Mouse (Mus musculus) adrenal gland, postnatal 14 days (tissue): ENCODE data around the gene Panx1. TPM values are rescaled to one million over a fixed set of nuclear protein-coding genes. Genes with fewer than 3 reads are reported as not detected.

Experiments used
- DNase-seq: peaks from one replicate; pipeline ENCODE4 v3.0.0; 2021; ENCODE audit warnings: mixed read lengths
- total RNA-seq: library from RNA; stranded (reverse); gene quantifications from 2 replicates; pipeline ENCODE4 v1.2.3, GENCODE M21; 2021

Panx1 gene
- total RNA-seq, 1 experiment from 2014 or later: 9.4 TPM

DNA sequence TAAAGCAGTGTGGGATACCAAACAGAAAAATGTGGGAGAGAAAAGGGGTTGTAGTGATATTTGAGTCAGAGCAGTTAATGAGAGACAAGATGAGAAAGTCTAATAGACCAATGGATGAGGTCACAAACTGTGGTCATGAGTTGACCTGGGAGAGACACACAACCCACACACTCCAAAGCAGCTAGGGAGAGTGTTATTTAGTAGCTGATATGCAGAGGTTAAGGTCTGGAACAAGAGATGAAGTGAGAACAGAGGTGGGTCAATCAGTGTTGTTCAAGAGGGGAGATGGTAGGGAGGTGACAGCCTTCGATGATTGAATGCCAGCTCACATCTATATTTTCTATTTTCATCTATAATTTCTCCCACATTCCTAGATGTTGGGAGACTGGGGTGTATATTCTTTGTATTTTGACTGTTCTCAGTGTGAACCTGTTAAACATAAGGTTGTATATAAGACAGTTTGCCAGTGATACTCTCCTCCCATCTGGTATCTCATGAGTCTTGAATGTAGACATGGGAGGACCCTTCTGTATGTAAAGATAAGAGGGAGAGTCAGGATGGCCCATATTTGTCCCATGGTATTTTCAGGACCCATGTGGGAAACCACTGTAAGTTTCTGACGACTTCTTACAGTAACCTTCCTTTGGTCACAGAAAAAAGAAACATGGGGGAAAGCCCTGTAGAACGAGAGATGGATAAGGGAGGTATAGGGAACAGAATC, 74.3 kb downstream of the Panx1 start:
- no peak for DNase-seq

DNA sequence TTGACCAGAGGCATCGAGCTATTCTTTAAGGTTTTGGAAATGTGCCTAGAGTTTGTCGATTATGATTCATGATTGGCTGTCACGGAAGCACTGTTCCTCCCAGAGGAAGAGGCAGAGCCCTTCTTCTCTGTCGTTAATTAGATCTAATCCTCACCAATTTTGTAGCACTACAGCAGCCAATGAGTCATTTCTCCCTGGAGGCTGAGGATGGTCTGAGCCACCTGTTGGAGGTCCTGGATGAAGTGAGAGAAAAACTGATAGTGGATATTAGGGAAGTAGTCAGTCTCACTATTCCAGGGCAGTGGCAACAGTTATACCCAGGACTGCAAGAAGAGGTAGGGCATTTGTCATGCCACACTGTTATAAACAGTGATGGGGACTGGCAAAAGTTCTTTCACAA, 75.1 kb downstream of the Panx1 start:
- no peak for DNase-seq

DNA sequence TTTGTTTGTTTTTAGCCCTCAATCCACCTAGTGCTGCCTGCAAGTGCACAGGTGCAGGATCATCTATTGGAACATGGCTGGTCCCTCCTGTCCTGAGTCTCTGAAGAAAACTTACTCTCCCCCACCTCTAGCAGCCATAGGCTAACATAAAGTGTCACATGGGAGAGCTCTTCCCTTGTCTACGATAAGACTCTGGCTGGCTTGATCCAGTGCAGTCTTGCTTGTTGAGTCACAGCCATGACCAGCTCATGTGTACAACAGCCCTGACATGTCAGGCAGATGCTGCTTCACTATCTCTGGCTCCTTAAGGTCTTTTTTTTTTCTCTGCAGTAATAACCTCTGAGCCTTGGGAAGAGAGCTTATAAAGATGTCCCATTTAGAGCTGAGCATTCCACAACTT, 77.7 kb downstream of the Panx1 start:
- peak; percentile 14 for DNase-seq

DNA sequence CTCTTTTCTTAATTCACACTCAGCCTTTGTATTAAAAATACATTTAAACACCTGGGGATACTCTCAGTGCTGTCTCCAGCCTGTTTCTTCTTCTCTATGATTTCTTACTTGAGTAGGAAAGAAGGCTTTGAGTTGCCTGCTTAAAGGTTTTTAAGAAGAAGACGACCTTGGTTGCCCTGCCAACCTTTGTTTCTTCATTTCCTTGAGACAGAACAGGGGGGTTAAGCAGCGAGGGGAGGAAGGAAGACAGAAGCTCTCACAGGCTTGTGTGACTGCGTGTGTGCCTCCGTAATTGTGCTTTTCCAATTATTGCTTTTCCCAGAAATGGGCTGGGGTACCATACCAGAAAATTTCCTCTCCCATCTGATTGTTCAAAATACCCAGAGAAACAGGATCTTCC, 78.5 kb downstream of the Panx1 start:
- no peak for DNase-seq

DNA sequence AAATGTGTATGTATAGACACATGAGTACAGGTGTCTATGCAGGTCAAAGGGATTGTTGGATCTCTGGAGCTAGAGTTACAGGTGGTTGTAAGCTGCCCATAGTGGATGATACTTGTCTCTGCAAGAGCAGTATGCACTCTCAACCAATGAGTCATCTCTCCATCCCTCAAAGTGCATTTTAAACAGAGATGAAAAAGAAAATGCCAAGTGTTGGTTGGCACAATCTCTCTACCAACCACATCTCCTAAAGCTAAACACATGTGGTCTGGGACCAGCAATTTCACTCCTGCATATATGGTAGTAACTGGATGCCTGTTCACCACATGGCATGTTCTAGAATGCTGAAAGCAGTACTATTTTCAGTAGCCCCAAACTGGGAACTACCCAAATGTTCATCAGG, 79.9 kb downstream of the Panx1 start:
- no peak for DNase-seq

DNA sequence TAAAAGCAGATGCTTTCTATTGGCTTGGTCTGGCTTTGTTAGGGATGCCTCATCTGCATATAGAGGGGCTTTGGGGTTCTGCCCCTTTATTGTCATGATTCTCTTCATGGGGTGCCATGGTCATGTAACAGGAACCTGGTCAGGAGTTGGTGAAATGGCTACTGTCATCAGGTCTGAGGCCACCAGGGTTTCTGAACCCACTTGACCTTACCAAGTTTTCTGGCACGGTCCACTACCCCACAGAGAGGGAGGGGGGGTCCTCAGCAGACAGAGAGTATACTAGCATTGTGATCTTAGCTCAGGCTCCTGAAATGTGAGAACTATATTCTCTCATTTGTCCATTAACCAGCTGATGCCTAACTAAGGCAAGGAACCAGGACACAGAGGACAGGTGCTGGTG, 82.5 kb downstream of the Panx1 start:
- no peak for DNase-seq

DNA sequence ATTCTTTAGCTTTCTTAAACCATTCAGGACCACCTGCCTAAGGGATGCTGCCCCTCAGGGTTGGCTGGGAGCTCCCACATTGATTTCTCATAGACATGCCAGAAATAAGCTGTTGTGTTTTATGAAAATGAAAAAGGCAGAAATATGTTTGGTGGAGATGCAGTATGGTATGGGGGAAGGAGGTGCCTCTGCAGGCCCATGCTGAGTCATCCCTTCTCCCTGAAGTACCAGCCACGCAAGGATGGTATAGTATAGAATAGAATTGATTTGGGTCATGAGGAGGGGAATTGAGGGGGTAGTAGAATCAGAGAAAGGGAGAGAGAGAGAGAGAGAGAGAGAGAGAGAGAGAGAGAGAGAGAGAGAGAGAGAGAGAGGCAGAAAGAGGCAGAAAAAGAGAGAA, 90.6 kb downstream of the Panx1 start:
- no peak for DNase-seq

Other genes with a start within 250 kb of the Panx1 start
- gene Gpr83, start 185.3 kb downstream of the Panx1 start, total RNA-seq: 0.23 TPM in 1 of 2 replicates, not detected in the other
- 2.4 TPM in 1 of 2 replicates, not detected in the other for gene Izumo1r, start 141.5 kb downstream of the Panx1 start, total RNA-seq
- gene Hephl1, start 66.6 kb upstream of the Panx1 start, total RNA-seq: 0.07 TPM in 1 of 2 replicates, not detected in the other
- gene Vstm5, start 193.6 kb upstream of the Panx1 start, total RNA-seq: 0.59 and 1.1 TPM in 2 replicates
- 28.2 and 35.0 TPM in 2 replicates for gene Med17, start 234.5 kb upstream of the Panx1 start, total RNA-seq